Mouse (Mus musculus) liver, adult 10 weeks (tissue): Measurements from ENCODE around the gene Alox8. TPM values are rescaled to one million over a fixed set of nuclear protein-coding genes. Genes with fewer than 3 reads are reported as not detected.

Source experiments
- polyA plus RNA-seq: library from polyadenylated mRNA; stranded (reverse); fragments of 350-450 nt; fragmentation: Illumina TruSeq; extraction: RNeasy Lipid Tissue Mini Kit (QIAGEN cat#74804); gene quantifications from one replicate; pipeline ENCODE4 v1.2.3, GENCODE M21; 2014; ENCODE audit warnings: low read depth, low replicate concordance

Alox8 gene
- not detected for polyA plus RNA-seq

GRCm38 (mm10) chr11:69197743-69198142, at the start of gene Alox8:
Gene Alox8 (minus strand): TSS chr11:69197843.

GRCm38 (mm10) chr11:69236926-69237260, 39.2 kb upstream of the Alox8 start, which contains the start of gene Gucy2e:
Gene Gucy2e (minus strand): TSS chr11:69237036.

GRCm38 (mm10) chr11:69156800-69157199, 40.8 kb downstream of the Alox8 start, which contains the start of gene Alox12b:
Gene Alox12b (plus strand): TSS chr11:69156989.

Other genes starting within 250 kb of the Alox8 start
- gene Arhgef15, start 240.4 kb downstream of the Alox8 start, polyA plus RNA-seq: 2.5 TPM
- gene Slc25a35, start 229.7 kb downstream of the Alox8 start, polyA plus RNA-seq: 1.6 TPM
- gene Rangrf, start 222.7 kb downstream of the Alox8 start, polyA plus RNA-seq: 1.5 TPM
- gene Pfas, start 189.4 kb downstream of the Alox8 start, polyA plus RNA-seq: 2.6 TPM
- gene Ctc1, start 181.9 kb downstream of the Alox8 start, polyA plus RNA-seq: 1.1 TPM
- not detected for gene Aurkb, start 152.2 kb downstream of the Alox8 start, polyA plus RNA-seq
- gene Borcs6, start 138.1 kb downstream of the Alox8 start, polyA plus RNA-seq: 1.4 TPM
- 0.61 TPM for gene Tmem107, start 127.0 kb downstream of the Alox8 start, polyA plus RNA-seq
- 23.6 TPM for gene Vamp2, start 109.4 kb downstream of the Alox8 start, polyA plus RNA-seq
- 0.16 TPM for gene Per1, start 102.6 kb downstream of the Alox8 start, polyA plus RNA-seq
- not detected for gene Hes7, start 77.4 kb downstream of the Alox8 start, polyA plus RNA-seq
- not detected for gene 9130213A22Rik, start 75.3 kb downstream of the Alox8 start, polyA plus RNA-seq
- not detected for gene Aloxe3, start 71.9 kb downstream of the Alox8 start, polyA plus RNA-seq
- gene Alox12b, start 40.9 kb downstream of the Alox8 start, polyA plus RNA-seq: not detected
- not detected for gene Gucy2e, start 39.2 kb upstream of the Alox8 start, polyA plus RNA-seq
- 4.0 TPM for gene Cntrob, start 125.9 kb upstream of the Alox8 start, polyA plus RNA-seq
- gene Trappc1, start 126.1 kb upstream of the Alox8 start, polyA plus RNA-seq: 52.4 TPM
- not detected for gene Kcnab3, start 128.4 kb upstream of the Alox8 start, polyA plus RNA-seq
- 0.79 TPM for gene Rnf227, start 142.6 kb upstream of the Alox8 start, polyA plus RNA-seq
- gene Chd3, start 171.6 kb upstream of the Alox8 start, polyA plus RNA-seq: 19.3 TPM
- 5.9 TPM for gene Naa38, start 197.6 kb upstream of the Alox8 start, polyA plus RNA-seq
- gene Cyb5d1, start 197.8 kb upstream of the Alox8 start, polyA plus RNA-seq: 31.9 TPM
- not detected for gene Tmem88, start 200.4 kb upstream of the Alox8 start, polyA plus RNA-seq
- gene Kdm6b, start 215.8 kb upstream of the Alox8 start, polyA plus RNA-seq: 1.9 TPM